Mouse (Mus musculus) ovary, postnatal 36 days (tissue): Measurements from ENCODE around the gene Qrich2.

Experiments
- DNase-seq: peaks from one replicate; pipeline ENCODE4 v3.0.0; 2022; ENCODE audit warnings: low spot score, mixed read lengths

Qrich2 gene

GRCm38 (mm10) chr11:116445596-116446307 lies 20.3 kb downstream of the Qrich2 start:
- DNase-seq, result peak; percentile 87

- no peak for DNase-seq
Measured at GRCm38 (mm10) chr11:116443935-116444334, 22.1 kb downstream of the Qrich2 start.

GRCm38 (mm10) chr11:116443311-116443710 lies 22.7 kb downstream of the Qrich2 start:
- DNase-seq, result no peak

GRCm38 (mm10) chr11:116442867-116443177 lies 23.2 kb downstream of the Qrich2 start:
- no peak for DNase-seq

- DNase-seq, result no peak
Measured at GRCm38 (mm10) chr11:116442129-116442866, 23.7 kb downstream of the Qrich2 start.

GRCm38 (mm10) chr11:116440408-116441068 lies 25.5 kb downstream of the Qrich2 start:
- DNase-seq, result no peak

GRCm38 (mm10) chr11:116439269-116440240 lies 26.5 kb downstream of the Qrich2 start:
- no peak for DNase-seq

GRCm38 (mm10) chr11:116437541-116437940 lies 28.5 kb downstream of the Qrich2 start:
- no peak for DNase-seq

GRCm38 (mm10) chr11:116436725-116437331 lies 29.2 kb downstream of the Qrich2 start:
- no peak for DNase-seq

- DNase-seq, result no peak
Measured at GRCm38 (mm10) chr11:116435992-116436724, 29.9 kb downstream of the Qrich2 start.

- no peak for DNase-seq
Measured at GRCm38 (mm10) chr11:116434967-116435752, 30.9 kb downstream of the Qrich2 start.

GRCm38 (mm10) chr11:116434287-116434966 lies 31.6 kb downstream of the Qrich2 start:
- peak; percentile 80 for DNase-seq

- DNase-seq, result peak; percentile 99
Measured at GRCm38 (mm10) chr11:116433356-116434286, 32.4 kb downstream of the Qrich2 start, which contains the start of gene Ubald2. TSS of gene Ubald2 (plus strand) at chr11:116434094.

- DNase-seq, result no peak
Measured at GRCm38 (mm10) chr11:116432593-116433355, 33.3 kb downstream of the Qrich2 start.

GRCm38 (mm10) chr11:116432127-116432526 lies 33.9 kb downstream of the Qrich2 start:
- DNase-seq, result no peak

GRCm38 (mm10) chr11:116431428-116432077 lies 34.5 kb downstream of the Qrich2 start:
- no peak for DNase-seq
